Mouse (Mus musculus): ENCODE data around the gene Trim62. TPM values are rescaled to one million over a fixed set of nuclear protein-coding genes. Genes with fewer than 3 reads are reported as not detected.

Gene Trim62
- 15.4 and 33.5 TPM in 2 replicates for polyA plus RNA-seq (2012; rRNA removed)

DNA sequence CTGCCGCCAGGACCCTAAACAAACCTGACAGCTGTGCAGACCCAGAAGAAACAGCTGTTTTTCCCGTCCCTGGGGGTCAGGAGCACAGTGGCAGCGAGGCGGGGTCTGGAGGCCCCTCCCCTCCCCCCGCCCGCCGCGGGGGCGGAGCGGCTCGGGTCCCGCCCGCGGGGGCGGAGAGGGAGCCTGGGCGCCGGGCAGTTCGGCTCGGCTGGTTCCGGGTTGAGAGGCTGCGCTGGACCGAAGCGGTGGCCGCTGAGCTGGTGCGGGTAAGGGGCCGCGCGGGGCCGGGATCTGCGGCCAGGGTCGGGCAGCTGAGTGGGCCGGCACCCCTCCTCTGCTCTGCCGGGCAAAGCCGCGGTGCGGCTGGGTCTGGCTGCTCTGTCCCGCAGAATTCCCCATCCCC is at the start of gene Trim62:
Gene Trim62 (plus strand): TSS at position 202 of the 403 bp plus-strand sequence.
- TF ChIP-seq POLR2A (IDR thresholded peaks at IDR 0.05; ENCODE audit: borderline replicate concordance, extremely low read depth, insufficient read depth, insufficient read length, poor library complexity, severe bottlenecking) (peak; percentile 79), CTCF (IDR thresholded peaks at IDR 0.05; ENCODE audit: borderline replicate concordance, extremely low read depth, insufficient read depth, insufficient read length) (no peak)
- peak; percentile 77 for DNase-seq (ENCODE audit: low read depth)

DNA sequence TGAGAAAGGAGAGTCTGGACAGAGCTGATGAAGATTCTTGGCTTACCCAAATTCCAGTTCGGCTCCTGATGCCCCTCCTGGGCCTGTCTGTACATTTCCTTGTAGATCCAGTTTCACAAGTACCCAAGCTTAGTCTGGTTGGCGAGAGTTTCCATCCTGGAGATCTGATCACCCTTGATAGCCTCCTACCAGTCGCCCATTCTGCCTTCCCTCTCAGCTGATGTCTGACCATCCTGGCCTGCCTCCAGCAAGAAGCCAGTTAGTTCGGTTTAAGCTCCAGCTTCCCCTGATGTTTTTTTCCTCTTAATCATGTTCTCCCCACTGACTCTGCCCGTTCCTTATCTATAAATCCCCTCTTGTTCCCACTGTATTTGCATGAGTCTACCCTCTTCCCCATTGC is 45.2 kb upstream of the Trim62 start:
- no peak for DNase-seq (ENCODE audit: low read depth)
- no peak for TF ChIP-seq POLR2A (IDR thresholded peaks at IDR 0.05; ENCODE audit: borderline replicate concordance, extremely low read depth, insufficient read depth, insufficient read length, poor library complexity, severe bottlenecking)
- no peak for TF ChIP-seq CTCF (IDR thresholded peaks at IDR 0.05; ENCODE audit: borderline replicate concordance, extremely low read depth, insufficient read depth, insufficient read length)

DNA sequence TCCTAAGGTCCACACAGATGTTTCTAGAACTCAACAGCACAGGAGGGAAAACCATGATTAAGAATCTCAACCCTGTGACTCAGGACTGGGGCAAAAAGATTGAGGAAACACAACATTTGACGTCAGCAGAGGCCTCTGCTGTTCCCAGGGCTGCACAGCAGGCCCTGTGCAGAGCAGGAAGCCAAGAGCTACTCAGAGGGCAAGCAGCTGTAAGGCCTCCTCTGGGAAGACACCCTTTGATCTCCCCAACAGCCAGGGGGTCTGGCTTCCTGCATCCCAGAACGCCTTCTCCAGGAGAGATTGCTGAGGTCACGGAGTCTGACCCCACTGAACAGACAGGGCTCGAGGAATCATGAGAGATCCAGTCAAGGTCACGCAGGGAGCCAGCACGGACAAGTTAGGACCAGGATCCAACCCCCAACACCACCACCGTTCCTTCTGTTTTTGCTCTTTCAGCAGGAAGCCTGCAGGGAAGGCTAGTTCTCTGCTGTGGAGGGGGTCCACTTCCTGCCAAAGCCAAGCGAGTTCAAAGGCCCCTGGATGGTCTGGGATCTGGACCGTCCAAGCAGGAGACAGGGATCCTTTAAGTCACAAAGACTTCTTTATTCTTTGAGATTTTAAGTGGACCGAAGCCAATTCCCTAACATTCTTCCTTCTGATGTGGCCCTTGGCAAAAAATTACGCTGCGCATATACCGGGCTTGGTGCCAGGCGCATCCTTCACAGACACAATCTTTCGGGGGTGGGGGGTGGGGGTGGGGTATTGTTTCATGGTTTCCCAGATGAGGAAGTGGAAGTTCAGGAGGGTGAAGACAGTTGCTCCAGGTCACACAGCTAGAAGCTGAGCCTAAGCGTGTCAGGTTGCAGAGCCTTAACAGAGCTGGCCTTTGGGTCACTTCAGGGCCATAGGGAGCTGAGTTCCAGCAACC is 43.3 kb upstream of the Trim62 start:
- no peak for TF ChIP-seq POLR2A (IDR thresholded peaks at IDR 0.05; ENCODE audit: borderline replicate concordance, extremely low read depth, insufficient read depth, insufficient read length, poor library complexity, severe bottlenecking)
- TF ChIP-seq CTCF (IDR thresholded peaks at IDR 0.05; ENCODE audit: borderline replicate concordance, extremely low read depth, insufficient read depth, insufficient read length): no peak
- peak; percentile 65 for DNase-seq (ENCODE audit: low read depth)

DNA sequence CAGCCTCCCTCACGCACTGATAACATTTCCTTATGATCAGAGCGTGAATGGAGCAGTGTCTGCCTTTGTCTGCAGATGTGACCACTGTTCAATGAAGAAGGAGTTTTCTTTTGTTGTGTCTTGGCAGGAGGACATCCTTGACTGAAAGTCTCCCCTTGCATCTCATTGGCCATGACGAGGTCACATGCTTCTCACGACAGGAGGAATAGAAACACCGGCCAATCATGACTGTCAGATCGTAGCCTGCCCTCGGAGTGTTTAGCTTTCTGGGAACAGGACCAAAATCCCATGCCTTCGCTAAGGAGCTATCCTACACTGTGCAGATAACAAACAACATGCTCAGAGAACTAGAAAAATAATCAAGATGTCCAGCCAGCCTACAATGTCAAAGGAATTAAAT is 42.1 kb upstream of the Trim62 start:
- TF ChIP-seq CTCF (IDR thresholded peaks at IDR 0.05; ENCODE audit: borderline replicate concordance, extremely low read depth, insufficient read depth, insufficient read length): no peak
- TF ChIP-seq POLR2A (IDR thresholded peaks at IDR 0.05; ENCODE audit: borderline replicate concordance, extremely low read depth, insufficient read depth, insufficient read length, poor library complexity, severe bottlenecking): no peak
- peak; percentile 78 for DNase-seq (ENCODE audit: low read depth)

DNA sequence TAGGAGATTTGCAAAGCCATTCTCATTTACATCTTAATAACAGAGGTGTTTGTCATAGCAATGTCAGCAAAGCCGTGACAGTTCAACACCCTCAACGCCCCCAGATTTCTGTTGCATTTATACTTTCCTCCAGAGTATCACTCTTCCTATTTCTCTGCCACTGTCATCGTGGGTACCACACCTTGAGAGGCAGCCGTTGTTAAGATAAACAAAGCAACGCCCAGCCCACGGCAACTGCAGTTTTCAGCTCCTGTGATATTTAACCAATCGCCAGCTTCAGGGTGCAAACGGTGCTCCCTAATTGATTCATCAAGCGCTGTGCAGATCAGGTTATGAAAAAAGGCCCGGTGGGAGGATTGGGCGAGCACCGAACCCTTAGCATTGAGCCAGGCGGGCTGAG is 38.8 kb upstream of the Trim62 start:
- DNase-seq (ENCODE audit: low read depth): peak; percentile 28
- TF ChIP-seq POLR2A (IDR thresholded peaks at IDR 0.05; ENCODE audit: borderline replicate concordance, extremely low read depth, insufficient read depth, insufficient read length, poor library complexity, severe bottlenecking) (no peak), CTCF (IDR thresholded peaks at IDR 0.05; ENCODE audit: borderline replicate concordance, extremely low read depth, insufficient read depth, insufficient read length) (no peak)

DNA sequence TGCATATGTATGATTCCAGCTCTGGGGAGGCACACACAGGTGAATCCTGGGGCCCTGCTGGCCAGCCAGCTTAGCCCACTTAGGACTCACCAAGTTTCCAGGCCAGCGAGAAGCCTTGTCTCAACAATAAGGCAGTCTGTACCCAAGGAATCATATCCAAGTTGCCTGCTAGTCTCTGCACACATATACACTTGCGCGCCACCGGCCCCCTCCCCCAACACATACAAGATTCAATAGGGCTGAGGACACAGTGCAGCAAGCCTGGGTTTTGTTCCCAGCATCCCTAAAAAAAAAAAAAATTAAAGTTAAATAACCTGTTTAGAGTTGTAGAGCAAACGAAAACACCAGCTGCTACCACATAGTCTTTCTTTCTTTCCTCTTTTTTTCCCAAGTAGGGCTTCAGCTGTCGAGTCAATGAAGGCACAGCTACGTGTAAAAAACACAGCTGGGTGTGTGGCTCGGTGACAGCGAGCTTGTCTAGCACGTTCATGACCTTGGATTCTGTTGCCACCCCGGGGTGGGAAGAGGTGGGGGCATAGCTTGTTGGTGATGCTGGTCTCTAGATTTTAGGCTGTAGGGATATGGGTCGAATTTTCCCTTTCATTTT is 37.9 kb upstream of the Trim62 start:
- TF ChIP-seq CTCF (IDR thresholded peaks at IDR 0.05; ENCODE audit: borderline replicate concordance, extremely low read depth, insufficient read depth, insufficient read length) (no peak), POLR2A (IDR thresholded peaks at IDR 0.05; ENCODE audit: borderline replicate concordance, extremely low read depth, insufficient read depth, insufficient read length, poor library complexity, severe bottlenecking) (no peak)
- DNase-seq (ENCODE audit: low read depth): peak; percentile 83

DNA sequence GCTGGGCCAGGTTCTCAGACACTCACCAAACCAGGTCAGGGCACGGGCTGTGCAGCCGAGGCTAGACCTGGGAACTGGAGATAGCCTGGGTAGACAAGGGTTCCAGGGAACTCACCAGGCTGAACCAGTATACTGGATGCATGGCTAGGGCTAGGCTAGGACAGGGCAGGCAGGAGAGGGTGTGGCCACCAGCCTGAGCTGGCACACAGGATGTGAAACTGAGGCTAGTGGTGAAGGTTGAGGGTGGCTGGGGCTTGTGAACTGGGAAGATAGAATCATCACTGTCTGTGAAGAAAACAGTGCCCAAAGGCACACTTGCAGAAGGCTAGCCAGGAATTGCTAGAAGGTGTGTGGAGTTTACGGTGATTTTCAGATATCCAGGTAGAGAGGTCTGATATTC is 34.4 kb upstream of the Trim62 start:
- DNase-seq (ENCODE audit: low read depth): no peak
- TF ChIP-seq CTCF (IDR thresholded peaks at IDR 0.05; ENCODE audit: borderline replicate concordance, extremely low read depth, insufficient read depth, insufficient read length) (no peak), POLR2A (IDR thresholded peaks at IDR 0.05; ENCODE audit: borderline replicate concordance, extremely low read depth, insufficient read depth, insufficient read length, poor library complexity, severe bottlenecking) (no peak)

DNA sequence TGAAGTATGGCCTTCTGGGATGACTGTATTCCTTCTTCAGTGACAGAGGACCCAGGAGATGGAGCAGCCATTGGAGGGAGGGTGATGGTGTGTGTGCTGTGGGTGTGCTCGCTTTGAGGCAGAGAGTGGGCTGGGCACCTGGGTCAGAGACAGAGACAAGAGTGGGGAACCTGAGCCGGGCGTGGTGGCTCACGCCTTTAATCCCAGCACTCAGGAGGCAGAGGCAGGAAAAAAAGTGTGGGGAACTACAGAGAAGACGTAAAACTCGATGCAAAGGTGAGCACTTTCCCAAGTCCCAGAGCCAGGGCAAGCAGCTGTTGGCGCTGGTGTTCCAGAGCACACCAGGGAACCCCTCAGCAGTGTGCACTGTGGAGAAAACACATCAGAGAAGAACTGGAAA is 33.7 kb upstream of the Trim62 start:
- DNase-seq (ENCODE audit: low read depth): no peak
- TF ChIP-seq CTCF (IDR thresholded peaks at IDR 0.05; ENCODE audit: borderline replicate concordance, extremely low read depth, insufficient read depth, insufficient read length): no peak

DNA sequence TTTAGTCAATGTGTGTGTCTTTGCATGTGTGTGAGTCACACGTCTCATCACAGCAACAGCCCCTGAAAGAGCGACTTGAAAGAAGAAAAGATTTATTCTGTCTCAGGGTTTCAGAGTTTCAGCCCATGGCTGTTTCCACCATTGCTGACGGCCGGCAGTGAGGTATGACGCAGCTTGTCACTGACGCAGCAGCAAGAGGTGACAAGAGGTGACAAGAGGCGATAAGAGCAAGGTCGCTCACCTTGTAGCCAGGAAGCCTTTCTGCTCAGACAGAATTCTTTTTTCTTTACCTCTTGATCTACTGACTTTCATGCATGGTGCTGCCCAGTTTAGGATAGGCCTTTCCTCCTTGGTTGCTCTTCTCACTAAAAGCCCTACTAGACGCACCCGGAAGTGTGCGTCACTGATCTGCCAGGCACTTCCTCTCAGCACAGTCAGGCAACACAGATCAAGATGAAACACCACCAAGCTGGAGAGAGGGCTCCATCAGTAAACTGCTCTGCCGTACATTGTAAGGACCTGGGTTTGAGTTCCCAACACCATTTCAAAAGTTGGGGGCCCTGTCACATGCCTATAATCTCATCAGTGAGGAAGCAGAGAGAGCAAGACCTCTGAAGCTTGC is 31.0 kb upstream of the Trim62 start:
- TF ChIP-seq CTCF (IDR thresholded peaks at IDR 0.05; ENCODE audit: borderline replicate concordance, extremely low read depth, insufficient read depth, insufficient read length) (no peak), POLR2A (IDR thresholded peaks at IDR 0.05; ENCODE audit: borderline replicate concordance, extremely low read depth, insufficient read depth, insufficient read length, poor library complexity, severe bottlenecking) (no peak)
- no peak for DNase-seq (ENCODE audit: low read depth)

DNA sequence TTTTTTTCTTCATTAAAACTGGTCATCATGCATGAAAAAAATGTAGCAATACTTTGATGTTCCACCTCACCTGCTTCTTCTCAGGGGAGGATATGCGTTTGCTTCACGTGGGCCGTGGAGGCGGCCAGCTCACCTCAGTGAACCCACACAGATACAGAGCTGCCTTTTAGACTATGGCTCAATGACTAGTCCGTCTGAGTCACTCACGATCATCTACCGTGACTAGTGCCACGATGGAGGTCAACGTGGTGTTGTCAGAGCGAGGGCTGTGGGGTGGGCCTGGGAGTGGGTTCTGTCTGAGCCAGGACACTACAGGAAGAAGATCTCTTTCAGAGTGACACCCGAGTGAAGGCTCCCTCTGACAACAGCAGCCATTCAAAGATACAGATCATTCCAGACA is 30.3 kb upstream of the Trim62 start:
- DNase-seq (ENCODE audit: low read depth): no peak
- TF ChIP-seq POLR2A (IDR thresholded peaks at IDR 0.05; ENCODE audit: borderline replicate concordance, extremely low read depth, insufficient read depth, insufficient read length, poor library complexity, severe bottlenecking): no peak
- TF ChIP-seq CTCF (IDR thresholded peaks at IDR 0.05; ENCODE audit: borderline replicate concordance, extremely low read depth, insufficient read depth, insufficient read length): no peak

DNA sequence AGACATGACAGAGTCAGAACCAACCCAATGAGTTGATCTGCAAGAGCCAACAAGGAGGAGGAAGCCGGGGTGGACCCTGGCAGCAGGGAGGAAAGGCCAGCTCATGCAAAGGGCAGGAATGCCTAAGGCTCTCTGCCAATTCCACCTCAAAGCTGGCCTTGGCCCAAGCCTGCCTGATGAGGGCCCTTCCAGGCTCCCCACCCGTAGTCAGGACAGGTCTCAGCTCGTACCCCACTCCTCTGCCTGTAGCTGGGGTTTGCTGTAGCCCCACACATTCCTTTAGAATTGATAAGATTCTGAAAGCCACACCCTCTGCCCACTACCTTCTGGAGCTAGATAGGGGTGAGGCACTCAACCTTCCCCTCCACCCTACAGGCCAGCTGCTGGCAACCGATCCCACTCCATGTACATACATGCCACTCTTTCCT is 27.8 kb upstream of the Trim62 start:
- TF ChIP-seq CTCF (IDR thresholded peaks at IDR 0.05; ENCODE audit: borderline replicate concordance, extremely low read depth, insufficient read depth, insufficient read length): no peak
- TF ChIP-seq POLR2A (IDR thresholded peaks at IDR 0.05; ENCODE audit: borderline replicate concordance, extremely low read depth, insufficient read depth, insufficient read length, poor library complexity, severe bottlenecking): no peak
- DNase-seq (ENCODE audit: low read depth): no peak

Measured in brain, embryonic 14.5 days (tissue).